Mouse (Mus musculus) megakaryocyte-erythroid progenitor cell, adult 5 weeks (primary cell): ENCODE data around the gene Ang. TPM values are rescaled to one million over a fixed set of nuclear protein-coding genes. Genes with fewer than 3 reads are reported as not detected.

ENCODE experiments used
- polyA plus RNA-seq: library from polyadenylated mRNA; stranded (reverse); fragments of >175 nt; gene quantifications from 2 replicates; pipeline ENCODE4 v1.2.3, GENCODE M21; 2012

Ang gene
- 0.15 TPM in 1 of 2 replicates, not detected in the other for polyA plus RNA-seq

GRCm38 (mm10) chr14:51090921-51091900, at the start of gene Ang, which contains the start of gene Rnase4:
Gene Ang (plus strand): TSS chr14:51091150.
Gene Rnase4 (plus strand): TSS chr14:51091077.

GRCm38 (mm10) chr14:51041769-51042168, 49.2 kb upstream of the Ang start, which contains the start of gene Rnase9:
Gene Rnase9 (minus strand): TSS chr14:51041869.

GRCm38 (mm10) chr14:51050063-51050462, 40.9 kb upstream of the Ang start, which contains the start of gene Rnase11:
Gene Rnase11 (minus strand): TSS chr14:51050163.

GRCm38 (mm10) chr14:51057401-51057831, 33.5 kb upstream of the Ang start, which contains the start of gene Rnase12:
Gene Rnase12 (minus strand): TSS chr14:51057661.

GRCm38 (mm10) chr14:51074335-51074734, 16.6 kb upstream of the Ang start, which contains the start of gene Olfr750:
Gene Olfr750 (minus strand): TSS chr14:51074435.

GRCm38 (mm10) chr14:51113916-51114560, 23.1 kb downstream of the Ang start, which contains the start of gene Eddm3b:
Gene Eddm3b (plus strand): TSS chr14:51114426.

GRCm38 (mm10) chr14:51146685-51147084, 55.7 kb downstream of the Ang start, which contains the start of gene Rnase1:
Gene Rnase1 (minus strand): TSS chr14:51146785.

Other genes starting within 250 kb of the Ang start
- gene Tep1, start 220.6 kb upstream of the Ang start, polyA plus RNA-seq: 4.2 and 6.3 TPM in 2 replicates
- gene Klhl33, start 193.6 kb upstream of the Ang start, polyA plus RNA-seq: 0.05 and 0.17 TPM in 2 replicates
- 62.9 and 65.3 TPM in 2 replicates for gene Osgep, start 166.3 kb upstream of the Ang start, polyA plus RNA-seq
- 152 and 183 TPM in 2 replicates for gene Apex1, start 166.2 kb upstream of the Ang start, polyA plus RNA-seq
- 97.7 and 140 TPM in 2 replicates for gene Pip4p1, start 160.3 kb upstream of the Ang start, polyA plus RNA-seq
- 4.1 and 6.2 TPM in 2 replicates for gene Pnp, start 160.1 kb upstream of the Ang start, polyA plus RNA-seq
- 3.0 and 6.9 TPM in 2 replicates for gene Gm49342, start 146.6 kb upstream of the Ang start, polyA plus RNA-seq
- gene Pnp2, start 135.2 kb upstream of the Ang start, polyA plus RNA-seq: 0.09 and 0.71 TPM in 2 replicates
- gene Rnase10, start 83.4 kb upstream of the Ang start, polyA plus RNA-seq: 0.11 TPM in 1 of 2 replicates, not detected in the other
- not detected in 2 replicates for gene Rnase9, start 49.3 kb upstream of the Ang start, polyA plus RNA-seq
- gene Rnase11, start 41.0 kb upstream of the Ang start, polyA plus RNA-seq: not detected in 2 replicates
- 0.18 TPM in 1 of 2 replicates, not detected in the other for gene Rnase12, start 33.5 kb upstream of the Ang start, polyA plus RNA-seq
- gene Olfr750, start 16.7 kb upstream of the Ang start, polyA plus RNA-seq: not detected in 2 replicates
- 0.25 and 0.35 TPM in 2 replicates for gene Rnase4, start 73 bp upstream of the Ang start, polyA plus RNA-seq
- gene Eddm3b, start 23.3 kb downstream of the Ang start, polyA plus RNA-seq: not detected in 2 replicates
- gene Rnase6, start 32.8 kb downstream of the Ang start, polyA plus RNA-seq: 1.7 TPM in 2 replicates
- gene Rnase1, start 55.6 kb downstream of the Ang start, polyA plus RNA-seq: not detected in 2 replicates
- gene Rnase2b, start 71.1 kb downstream of the Ang start, polyA plus RNA-seq: not detected in 2 replicates
- gene Ang2, start 108.0 kb downstream of the Ang start, polyA plus RNA-seq: not detected in 2 replicates
- not detected in 2 replicates for gene Ear14, start 112.2 kb downstream of the Ang start, polyA plus RNA-seq
- not detected in 2 replicates for gene Rnase2a, start 165.0 kb downstream of the Ang start, polyA plus RNA-seq